Mouse (Mus musculus) kidney, adult 18-20 months (tissue): ENCODE data around the gene Nrf1.
A peak's percentile ranks its signal among the peaks of the same experiment; 100 is the strongest.

ENCODE experiments used
- DNase-seq: peaks from one replicate; pipeline ENCODE4 v3.0.0; 2021

Gene Nrf1

GRCm38 (mm10) chr6:30152163-30152562 lies 104.4 kb downstream of the Nrf1 start:
- DNase-seq: no peak

DNA sequence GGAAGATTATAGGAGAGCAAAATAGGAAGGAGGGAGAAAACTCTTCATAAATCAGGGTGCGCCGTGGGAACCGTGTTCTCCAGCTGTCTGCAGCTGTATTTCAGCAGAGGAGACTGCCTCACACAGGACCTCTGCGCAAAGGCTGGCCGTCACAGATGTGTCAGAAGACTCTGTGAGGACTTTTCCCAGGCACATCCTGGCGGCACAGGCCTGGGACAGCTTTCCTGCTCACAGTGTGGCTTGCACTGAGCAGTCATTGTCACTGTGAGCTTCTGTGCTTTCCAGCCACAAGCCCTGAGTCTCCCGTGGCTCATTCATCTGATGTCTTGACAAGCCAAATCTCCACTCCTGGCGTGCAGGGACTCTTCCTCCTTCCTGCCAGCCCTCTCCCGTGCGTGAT lies 104.9 kb downstream of the Nrf1 start:
- DNase-seq: no peak

- DNase-seq: no peak
These were observed 105.3 kb downstream of the Nrf1 start for GRCm38 (mm10) chr6:30153076-30153475.

DNA sequence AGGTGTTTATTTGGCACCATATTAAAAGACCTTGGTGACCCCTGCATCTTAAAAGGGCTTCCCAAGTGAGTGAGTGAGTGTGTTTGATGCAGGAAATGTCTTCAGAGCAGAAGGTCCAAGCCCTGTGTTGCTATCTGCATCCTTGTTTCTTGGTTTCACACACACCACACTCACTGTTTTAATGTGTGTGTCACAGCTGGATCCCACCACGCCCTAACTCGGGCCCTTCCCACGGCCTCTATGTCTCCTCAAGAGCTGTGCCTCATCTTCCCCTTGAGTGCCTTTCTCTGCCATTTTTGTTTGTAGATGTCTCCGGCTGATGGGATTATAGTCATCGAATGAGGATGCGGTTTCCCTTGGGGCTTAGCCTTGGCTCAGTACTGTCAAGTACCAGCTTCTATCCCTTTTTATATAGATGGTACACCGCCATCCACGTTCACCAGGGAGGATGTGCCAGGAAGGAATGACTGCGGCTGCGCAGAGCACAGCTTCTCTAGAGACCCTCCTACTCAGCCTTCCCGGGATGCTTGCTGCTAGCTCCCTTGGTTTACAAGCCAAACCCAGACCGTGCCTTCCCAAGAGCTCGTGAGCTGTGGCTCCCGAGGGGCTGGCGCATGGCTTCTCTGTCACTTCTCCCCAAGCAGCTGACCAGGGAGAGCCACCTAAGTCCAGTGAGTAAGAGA lies 106.1 kb downstream of the Nrf1 start:
- DNase-seq: no peak

DNA sequence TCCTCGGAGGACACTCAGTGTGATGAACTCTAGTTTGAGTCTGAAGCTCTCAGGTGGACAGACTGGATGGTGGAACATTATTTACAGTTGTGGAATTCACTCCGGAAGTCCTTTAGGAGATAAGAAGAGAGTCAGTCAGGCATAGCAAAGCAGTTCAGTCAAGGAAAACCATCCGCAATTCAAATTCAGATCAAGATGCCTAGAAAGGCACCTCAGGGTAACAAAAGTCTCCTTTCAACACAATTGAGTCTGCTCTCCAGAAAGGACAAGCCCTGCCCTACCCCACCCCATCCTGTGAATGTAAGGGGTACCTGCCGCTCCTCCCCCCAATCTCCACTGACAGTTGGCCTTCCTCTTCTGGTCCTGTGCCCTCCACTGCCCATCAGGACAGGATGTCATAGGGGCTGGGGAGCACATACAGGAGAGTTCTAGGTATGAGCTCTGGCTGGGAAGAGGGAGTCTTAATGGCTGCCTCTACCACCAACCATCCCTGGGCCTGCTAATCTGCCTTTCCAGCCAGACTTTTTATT lies 111.8 kb downstream of the Nrf1 start:
- DNase-seq: no peak

DNA sequence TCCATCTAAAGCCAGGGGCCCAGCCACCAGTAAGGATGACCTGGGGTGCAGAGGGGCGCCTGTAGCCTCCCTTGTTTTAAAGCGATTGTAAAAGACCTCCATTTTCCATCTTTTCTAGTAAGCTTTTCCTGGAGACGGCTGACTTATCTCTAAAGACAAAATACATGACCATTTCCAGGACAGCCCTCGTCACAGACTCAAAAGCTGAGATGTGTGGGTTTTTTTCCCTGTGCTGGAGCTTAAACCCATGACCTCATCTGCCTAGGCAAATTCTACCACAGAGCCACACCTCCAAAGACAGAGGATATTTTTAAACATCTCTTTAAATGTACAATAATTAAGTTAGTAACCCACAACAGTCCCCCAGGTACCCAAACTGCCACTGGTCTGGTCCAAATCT lies 112.6 kb downstream of the Nrf1 start:
- no peak for DNase-seq

DNA sequence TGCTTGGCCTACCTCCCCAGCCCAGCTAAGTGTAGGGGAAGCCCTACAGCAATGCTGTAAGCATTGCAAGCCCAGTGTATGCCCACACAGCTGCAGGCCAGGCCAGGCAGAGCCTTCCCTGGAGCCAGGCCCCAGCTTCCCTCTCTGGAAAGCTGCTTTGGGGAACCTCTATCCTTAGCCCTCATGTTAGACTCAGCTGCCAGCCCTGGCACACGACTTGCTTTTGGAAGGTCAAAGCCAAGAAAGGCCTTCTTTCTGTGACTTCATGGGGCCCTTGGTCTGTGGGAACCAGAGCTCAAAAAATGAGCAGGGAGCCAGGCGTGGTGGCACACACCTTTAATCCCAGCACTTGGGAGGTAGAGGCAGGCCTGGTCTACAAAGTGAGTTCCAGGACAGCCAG lies 113.8 kb downstream of the Nrf1 start:
- no peak for DNase-seq

GRCm38 (mm10) chr6:30162091-30162490 lies 114.3 kb downstream of the Nrf1 start:
- DNase-seq: no peak

GRCm38 (mm10) chr6:30166349-30166748 lies 118.6 kb downstream of the Nrf1 start:
- DNase-seq: no peak

DNA sequence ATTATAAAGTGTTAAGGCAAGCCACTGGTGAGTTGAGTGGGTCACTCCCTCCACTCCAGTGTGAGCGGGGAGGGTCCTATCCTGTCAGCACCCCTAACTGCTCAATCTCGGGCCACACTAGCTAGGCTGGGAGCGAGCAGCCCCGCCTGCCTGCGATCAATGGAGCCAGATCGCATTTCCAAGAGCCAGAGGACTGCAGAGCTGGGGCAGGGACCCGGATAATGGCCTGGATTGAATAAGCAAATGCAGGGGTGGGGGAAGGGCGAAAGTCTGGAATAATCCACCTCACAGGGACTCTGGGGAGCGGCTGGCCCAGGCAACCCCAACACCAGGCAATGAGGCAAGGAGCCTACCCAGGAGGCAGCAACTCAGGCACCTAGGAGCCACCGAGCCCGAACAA lies 119.4 kb downstream of the Nrf1 start:
- no peak for DNase-seq

GRCm38 (mm10) chr6:30168275-30168674 lies 120.5 kb downstream of the Nrf1 start:
- no peak for DNase-seq

DNA sequence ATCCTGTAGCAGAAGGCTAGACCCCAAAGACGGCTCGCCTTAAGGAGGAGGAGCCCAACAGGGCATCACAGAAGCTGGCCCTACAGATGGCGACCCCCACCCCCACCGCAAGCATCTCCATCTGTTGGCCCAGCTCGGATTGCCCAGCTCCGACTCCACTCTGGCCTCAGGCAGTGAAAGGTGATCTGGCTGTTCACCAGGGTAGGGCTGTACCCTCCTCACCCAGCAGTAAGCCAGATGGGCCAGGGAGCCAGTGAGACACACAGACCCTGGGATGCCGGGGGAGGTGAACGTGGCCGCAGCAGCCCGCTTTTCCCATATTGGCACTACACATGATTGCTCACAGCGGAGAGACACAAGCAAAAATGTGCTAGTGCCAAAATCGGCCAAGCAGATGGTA lies 121.4 kb downstream of the Nrf1 start:
- no peak for DNase-seq

DNA sequence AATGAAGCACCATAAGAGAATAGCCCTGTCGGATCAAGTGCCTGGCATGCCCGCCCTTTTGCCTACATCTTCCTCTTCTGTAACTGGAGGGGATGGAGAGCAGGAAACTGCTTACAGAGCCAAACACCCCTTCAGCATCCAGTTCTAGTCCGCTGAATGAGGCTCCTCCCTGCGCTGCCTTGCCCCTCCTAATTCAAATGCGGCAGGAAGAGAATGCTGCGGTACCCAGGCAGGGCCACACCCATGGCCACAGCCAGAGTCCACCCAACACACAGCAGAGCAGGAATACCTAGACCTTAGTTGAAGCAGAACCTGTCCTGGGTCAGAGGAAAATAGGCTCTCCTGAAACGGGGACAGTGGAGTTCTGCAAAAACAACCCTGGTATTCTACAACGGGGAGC lies 123.4 kb downstream of the Nrf1 start:
- DNase-seq: no peak

GRCm38 (mm10) chr6:30171967-30172366 lies 124.2 kb downstream of the Nrf1 start:
- DNase-seq: no peak

- no peak for DNase-seq
These were observed 124.6 kb downstream of the Nrf1 start for GRCm38 (mm10) chr6:30172441-30172819.

DNA sequence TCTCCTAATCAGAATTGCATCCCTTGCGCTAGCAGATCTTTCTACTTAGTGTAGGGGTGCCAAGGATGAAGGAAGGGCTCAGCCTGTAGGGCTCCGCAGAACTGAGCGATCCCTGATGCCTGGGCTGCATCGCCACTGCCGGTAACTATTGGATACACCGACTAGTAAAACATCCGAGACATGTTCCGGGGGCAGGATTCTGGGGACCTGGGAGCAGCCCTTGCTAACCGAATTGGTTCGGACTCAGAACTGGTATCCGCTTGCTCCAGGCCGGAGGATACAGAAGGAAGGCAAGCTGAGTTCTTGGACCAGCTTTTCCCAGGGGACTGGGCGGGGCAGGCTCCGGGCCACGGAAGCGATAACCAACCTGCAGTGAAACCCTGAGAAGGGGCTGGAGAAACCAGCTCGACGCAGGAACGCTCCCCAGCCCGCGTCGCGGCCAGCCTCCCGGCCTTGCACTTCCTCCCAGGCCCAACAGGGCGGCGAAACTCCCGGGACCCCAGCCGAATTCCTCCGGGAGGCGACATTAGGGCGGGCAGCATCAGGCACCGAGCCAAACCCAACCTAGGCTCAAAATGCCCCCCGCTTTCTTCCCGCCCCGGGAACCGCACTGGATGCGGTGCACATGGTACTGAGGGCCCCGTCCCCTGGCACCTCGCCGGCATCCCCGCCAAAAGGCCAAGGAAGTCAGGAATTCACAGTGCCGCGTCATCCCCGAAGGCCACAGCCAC lies 125.2 kb downstream of the Nrf1 start:
- peak; percentile 46 for DNase-seq

GRCm38 (mm10) chr6:30173551-30174460 lies 126.0 kb downstream of the Nrf1 start:
- DNase-seq: peak; percentile 68

DNA sequence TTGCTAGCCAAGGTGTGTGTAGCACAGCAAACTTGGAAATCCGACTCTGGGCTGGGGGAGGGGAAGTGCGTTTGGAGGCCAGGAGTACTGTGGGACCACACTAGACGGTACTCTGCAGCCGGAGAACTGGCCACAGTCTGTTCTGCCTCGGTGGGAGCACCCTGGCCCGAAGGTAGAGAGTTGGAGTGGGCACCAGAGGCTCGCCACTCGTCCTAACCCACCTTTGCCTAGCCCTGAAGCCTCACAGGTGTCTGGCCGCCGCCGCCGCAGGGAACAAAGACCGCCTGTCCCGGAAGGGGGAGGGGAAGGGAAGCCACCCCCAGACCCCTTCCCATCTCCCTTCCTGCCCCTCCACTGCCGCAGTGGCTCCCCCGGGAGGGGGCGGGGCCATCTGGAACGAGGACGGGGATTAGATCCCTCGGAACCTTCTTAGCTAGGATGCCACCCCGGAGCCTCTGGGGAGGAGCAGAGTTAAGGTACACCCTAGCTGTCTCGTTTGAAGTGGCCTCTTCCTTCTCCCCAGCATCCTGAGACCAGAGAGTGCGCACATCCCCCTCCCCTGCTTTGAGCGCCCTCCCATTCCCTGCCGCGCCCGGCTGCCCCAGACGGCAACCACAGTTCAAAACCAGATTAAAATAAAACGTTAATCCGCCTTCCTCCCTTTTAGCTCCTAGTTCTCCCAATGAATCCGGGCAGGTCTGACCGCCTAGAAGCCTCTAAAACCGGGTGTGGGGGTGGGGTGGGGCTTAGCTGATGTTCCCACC lies 126.9 kb downstream of the Nrf1 start:
- no peak for DNase-seq

GRCm38 (mm10) chr6:30175225-30175917 lies 127.6 kb downstream of the Nrf1 start:
- DNase-seq: peak; percentile 13

GRCm38 (mm10) chr6:30175918-30176421 lies 128.2 kb downstream of the Nrf1 start:
- DNase-seq: no peak

DNA sequence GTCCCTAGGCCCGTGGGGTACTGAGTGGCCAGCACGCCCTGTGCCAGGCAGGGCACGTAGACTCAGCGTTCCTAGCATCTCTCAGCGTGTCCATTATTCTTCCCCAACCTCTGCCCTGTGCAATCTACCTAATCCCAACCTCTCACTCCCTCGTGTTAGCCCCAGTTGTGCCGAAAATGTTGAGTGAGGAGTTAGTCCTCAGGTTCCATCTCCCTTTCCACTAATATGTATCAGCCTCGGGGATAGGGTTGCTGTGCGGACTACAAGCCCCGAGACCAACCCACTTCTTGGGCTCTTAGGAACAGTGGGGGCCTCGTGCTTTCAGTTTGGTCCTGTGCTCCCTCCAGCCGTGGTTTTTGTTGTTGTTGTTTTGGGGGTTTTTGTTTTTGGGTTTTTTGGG lies 128.7 kb downstream of the Nrf1 start:
- DNase-seq: peak; percentile 12

GRCm38 (mm10) chr6:30177305-30177704 lies 129.5 kb downstream of the Nrf1 start:
- peak; percentile 30 for DNase-seq
